Mouse (Mus musculus) embryonic fibroblast, embryonic 13.5 days (primary cell): Measurements from ENCODE around the gene Zfp131.
"Not testable (repeated sequence)": the region's sequence is repeated elsewhere in the genome, so short reads cannot be mapped to it uniquely, and the experiment has no call there.

Experiments used
- CTCF ChIP-seq: IDR thresholded peaks from 2 replicates; pipeline ENCODE4 v1.5.1; 2011; ENCODE audit warnings: mild to moderate bottlenecking, control low read depth, low read length, moderate library complexity, borderline replicate concordance; ENCODE audit not compliant: insufficient read depth
- POLR2A ChIP-seq: IDR thresholded peaks from 2 replicates; pipeline ENCODE4 v1.6.1; 2011; ENCODE audit warnings: low read depth, mild to moderate bottlenecking, control low read depth, low read length, moderate library complexity

DNA sequence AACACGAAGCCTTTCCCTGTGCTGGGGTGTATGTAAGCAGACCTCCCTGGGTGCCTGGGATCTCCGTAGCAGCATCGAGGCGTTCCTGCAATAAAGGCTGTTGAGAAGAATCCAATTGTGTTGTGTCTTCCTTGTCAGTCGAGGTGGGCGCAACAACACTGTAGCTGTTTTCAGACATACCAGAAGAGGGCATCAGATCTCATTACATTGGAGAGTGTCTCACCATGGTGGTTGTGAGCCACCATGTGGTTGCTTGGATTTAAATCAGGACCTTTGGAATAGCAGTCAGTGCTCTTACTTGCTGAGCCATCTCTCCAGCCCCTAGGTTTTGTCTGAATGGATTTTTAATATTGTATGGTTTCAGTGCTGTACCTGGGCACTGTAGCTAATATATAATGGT lies 49.3 kb upstream of the Zfp131 start:
- not testable (repeated sequence) for TF ChIP-seq POLR2A, CTCF
